Mouse (Mus musculus) erythroblast, embryonic 14.5 days (primary cell): ENCODE data around the gene Traf1.

Experiments
- GATA1 ChIP-seq: IDR thresholded peaks from 2 replicates; pipeline ENCODE4 v1.6.1; 2012; ENCODE audit warnings: low read length, inconsistent platforms, mixed read lengths
- TAL1 ChIP-seq: IDR thresholded peaks from 3 replicates; pipeline ENCODE4 v1.6.1; 2012; ENCODE audit warnings: low read length, inconsistent platforms, mixed read lengths

DNA sequence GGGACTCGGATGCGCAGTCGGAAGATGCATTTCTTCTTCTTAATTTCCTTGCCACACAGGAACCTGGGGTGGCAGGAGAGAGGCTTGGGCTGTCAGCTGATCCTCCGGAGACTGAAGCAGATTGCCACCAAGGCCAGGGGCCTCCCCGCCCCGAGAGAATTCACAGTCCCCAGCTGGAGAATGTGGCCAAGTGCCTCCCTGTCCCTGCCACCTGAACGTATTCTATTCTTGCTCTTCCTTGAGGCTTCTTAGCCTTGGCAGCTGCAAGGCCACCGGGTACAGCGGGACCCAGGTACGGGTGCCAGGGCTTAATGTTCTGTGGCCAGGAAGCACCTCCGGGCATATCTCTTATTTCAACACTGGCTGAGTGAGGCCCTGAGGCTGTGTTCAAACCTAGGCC lies 61.9 kb downstream of the Traf1 start:
- TF ChIP-seq GATA1 = no peak
- TF ChIP-seq TAL1 = no peak
